Mouse (Mus musculus) myocyte (in vitro differentiated cells): ENCODE measurements around the gene Setd3. TPM values are rescaled to one million over a fixed set of nuclear protein-coding genes. Genes with fewer than 3 reads are reported as not detected.
A peak's percentile ranks its signal among the peaks of the same experiment; 100 is the strongest.

Experiments
- H3K27me3 ChIP-seq: one replicate; pipeline ENCODE4 v1.6.1; 2011; ENCODE audit not compliant: control insufficient read depth, insufficient read depth, insufficient read length
- H3K36me3 ChIP-seq: one replicate; pipeline ENCODE4 v1.6.1; 2011; ENCODE audit not compliant: control insufficient read depth, insufficient read depth
- H3K4me2 ChIP-seq: one replicate; pipeline ENCODE4 v1.6.1; 2011; ENCODE audit warnings: low read depth, control low read depth
- H3K4me3 ChIP-seq: one replicate; pipeline ENCODE4 v1.5.1; 2011; ENCODE audit warnings: mild to moderate bottlenecking, control low read depth, moderate library complexity
- H3K79me2 ChIP-seq: one replicate; pipeline ENCODE4 v1.6.1; 2011; ENCODE audit not compliant: control insufficient read depth, insufficient read depth
- H3ac ChIP-seq: one replicate; pipeline ENCODE4 v1.6.1; 2011; ENCODE audit not compliant: control insufficient read depth, insufficient read length
- CEBPB ChIP-seq: IDR thresholded peaks from 2 replicates; pipeline ENCODE4 v1.6.1; 2011; ENCODE audit warnings: mild to moderate bottlenecking, moderate library complexity; ENCODE audit not compliant: poor library complexity, insufficient read depth, severe bottlenecking
- E2F4 ChIP-seq: IDR thresholded peaks from one replicate; pipeline ENCODE4 v1.6.1; 2011; ENCODE audit warnings: mild to moderate bottlenecking, control low read depth, moderate library complexity; ENCODE audit not compliant: insufficient read depth
- MAX ChIP-seq: IDR thresholded peaks from one replicate; pipeline ENCODE4 v1.6.1; 2011; ENCODE audit warnings: low read depth, mild to moderate bottlenecking, control low read depth
- MYOD1 ChIP-seq, 3 experiments: IDR thresholded peaks; one replicate each; pipeline ENCODE4 v1.6.1; 2011; ENCODE audit warnings: control low read depth in 2 of 3, low read depth in 2 of 3, mild to moderate bottlenecking in 2 of 3, moderate library complexity in 1 of 3; ENCODE audit not compliant: insufficient read length in 2 of 3, control insufficient read depth in 1 of 3
- MYOG ChIP-seq, 3 experiments: IDR thresholded peaks; one replicate each; pipeline ENCODE4 v1.6.1; 2011; ENCODE audit warnings: control low read depth in 2 of 3, low read depth in 2 of 3, mild to moderate bottlenecking in 2 of 3; ENCODE audit not compliant: insufficient read length in 2 of 3, control insufficient read depth in 1 of 3, insufficient read depth in 1 of 3
- POLR2A ChIP-seq: IDR thresholded peaks from one replicate; pipeline ENCODE4 v1.6.1; 2011; ENCODE audit warnings: low read depth, mild to moderate bottlenecking, control low read depth, moderate library complexity; ENCODE audit not compliant: insufficient read length
- POLR2AphosphoS2 ChIP-seq: IDR thresholded peaks from one replicate; pipeline ENCODE4 v1.6.1; 2011; ENCODE audit warnings: low read depth, control low read depth; ENCODE audit not compliant: insufficient read length
- REST ChIP-seq: IDR thresholded peaks from one replicate; pipeline ENCODE4 v1.6.1; 2011; ENCODE audit warnings: mild to moderate bottlenecking, control low read depth, moderate library complexity; ENCODE audit not compliant: insufficient read depth, insufficient read length
- SRF ChIP-seq: IDR thresholded peaks from one replicate; pipeline ENCODE4 v1.6.1; 2011; ENCODE audit warnings: low read depth; ENCODE audit not compliant: control insufficient read depth, insufficient read length
- TCF12 ChIP-seq: IDR thresholded peaks from one replicate; pipeline ENCODE4 v1.6.1; 2011; ENCODE audit warnings: mild to moderate bottlenecking, control low read depth; ENCODE audit not compliant: poor library complexity, insufficient read depth, severe bottlenecking
- TCF3 ChIP-seq: IDR thresholded peaks from one replicate; pipeline ENCODE4 v1.6.1; 2011; ENCODE audit warnings: low read depth, control low read depth; ENCODE audit not compliant: insufficient read length
- USF1 ChIP-seq: IDR thresholded peaks from one replicate; pipeline ENCODE4 v1.6.1; 2011; ENCODE audit warnings: low read depth, mild to moderate bottlenecking, control low read depth, moderate library complexity
- polyA plus RNA-seq: library from polyadenylated mRNA; unstranded; fragments of >200 nt; fragmentation: generic; extraction: Trizol; gene quantifications from one replicate; pipeline ENCODE4 v1.2.1, GENCODE M21; 2012; ENCODE audit warnings: missing spikeins

The Setd3 gene
- polyA plus RNA-seq, 1 experiment = 54.0 TPM

DNA sequence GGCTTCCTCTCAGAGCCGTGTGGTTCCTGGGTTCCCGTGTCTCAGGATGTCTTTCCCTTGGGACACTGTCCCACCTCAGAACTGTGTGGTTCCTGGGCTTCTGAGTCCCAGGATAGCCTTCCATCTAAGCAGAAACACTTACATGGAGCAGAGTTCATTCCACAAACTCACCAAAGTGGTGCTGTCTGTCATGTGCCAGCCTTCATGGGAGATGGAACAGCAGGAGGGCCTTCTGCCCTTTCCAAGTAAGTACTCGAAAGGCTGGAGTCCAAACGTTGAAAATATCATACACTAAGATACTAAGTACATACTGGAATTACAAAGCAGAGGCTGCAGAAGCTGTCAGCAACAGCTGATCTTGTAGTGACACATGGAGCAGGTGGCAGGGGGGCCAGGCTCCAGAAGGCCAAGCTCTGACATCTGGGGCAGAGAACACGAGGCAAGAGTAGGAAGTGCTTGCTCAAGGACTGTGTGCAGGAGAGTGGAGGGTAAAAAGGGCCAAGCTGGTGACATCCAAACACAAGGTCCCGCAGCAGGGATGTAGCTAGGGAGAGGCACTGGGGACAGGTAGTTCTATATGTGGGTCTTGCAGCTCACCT is 43.4 kb downstream of the Setd3 start:
- Histone ChIP-seq H3K4me2 (peak overlapping the region; percentile 13), H3K36me3 (peaks cover 7% of the 10 kb centered on the region)
- TF ChIP-seq TCF12 (peak; percentile 97), SRF (no peak), POLR2AphosphoS2 (no peak), E2F4 (no peak), TCF3 (peak; percentile 90), MYOG (IDR thresholded peaks at IDR 0.05; ENCODE audit: control insufficient read depth in 1 of 3, insufficient read depth in 1 of 3, insufficient read length in 2 of 3, low read depth in 2 of 3) (peak; percentile 84 to 98 (median 98)), CEBPB (peak; percentile 70; the same call in 1 of the 2 replicates), REST (no peak), MAX (no peak), POLR2A (peak; percentile 15), MYOD1 (IDR thresholded peaks at IDR 0.05; ENCODE audit: control insufficient read depth in 1 of 3, insufficient read length in 2 of 3, low read depth in 2 of 3) (peak; percentile 96 to 98 (median 98)), USF1 (no peak)

DNA sequence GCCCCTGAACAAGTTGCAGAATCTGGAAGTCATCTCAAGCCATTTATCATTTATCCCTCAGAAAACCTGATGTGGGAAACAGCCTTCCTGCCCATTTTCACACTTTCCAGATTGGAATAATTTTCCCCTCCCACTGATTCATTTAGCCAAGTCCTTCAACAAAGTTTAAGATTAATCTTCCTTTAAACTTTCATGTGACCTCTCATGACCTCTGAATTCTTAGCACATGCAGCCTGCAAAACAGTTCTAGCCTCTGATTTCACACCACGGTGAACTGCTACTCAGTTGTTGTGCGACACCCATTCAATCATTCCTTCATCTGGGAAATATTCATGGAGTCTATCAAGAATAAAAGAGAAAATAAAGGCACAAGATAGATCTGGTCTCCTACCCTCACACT is 45.9 kb downstream of the Setd3 start:
- Histone ChIP-seq H3K4me3 (no peak overlapping the region), H3K79me2 (no peaks in the 10 kb centered on the region), H3K36me3 (peaks cover 8% of the 10 kb centered on the region), H3K27me3 (no peaks in the 10 kb centered on the region), H3K4me2 (no peak overlapping the region), H3ac (no peak overlapping the region)
- TF ChIP-seq MYOG (IDR thresholded peaks at IDR 0.05; ENCODE audit: control insufficient read depth in 1 of 3, insufficient read depth in 1 of 3, insufficient read length in 2 of 3, low read depth in 2 of 3) (no peak), POLR2AphosphoS2 (no peak), SRF (no peak), MYOD1 (IDR thresholded peaks at IDR 0.05; ENCODE audit: control insufficient read depth in 1 of 3, insufficient read length in 2 of 3, low read depth in 2 of 3) (no peak), REST (no peak), CEBPB (no peak), TCF3 (no peak)

More for the DNA sequence above, 43.4 kb downstream of the Setd3 start:
- Histone ChIP-seq H3K79me2 (peaks cover 3% of the 10 kb centered on the region), H3K27me3 (no peaks in the 10 kb centered on the region), H3ac (no peak overlapping the region), H3K4me3 (no peak overlapping the region)

DNA sequence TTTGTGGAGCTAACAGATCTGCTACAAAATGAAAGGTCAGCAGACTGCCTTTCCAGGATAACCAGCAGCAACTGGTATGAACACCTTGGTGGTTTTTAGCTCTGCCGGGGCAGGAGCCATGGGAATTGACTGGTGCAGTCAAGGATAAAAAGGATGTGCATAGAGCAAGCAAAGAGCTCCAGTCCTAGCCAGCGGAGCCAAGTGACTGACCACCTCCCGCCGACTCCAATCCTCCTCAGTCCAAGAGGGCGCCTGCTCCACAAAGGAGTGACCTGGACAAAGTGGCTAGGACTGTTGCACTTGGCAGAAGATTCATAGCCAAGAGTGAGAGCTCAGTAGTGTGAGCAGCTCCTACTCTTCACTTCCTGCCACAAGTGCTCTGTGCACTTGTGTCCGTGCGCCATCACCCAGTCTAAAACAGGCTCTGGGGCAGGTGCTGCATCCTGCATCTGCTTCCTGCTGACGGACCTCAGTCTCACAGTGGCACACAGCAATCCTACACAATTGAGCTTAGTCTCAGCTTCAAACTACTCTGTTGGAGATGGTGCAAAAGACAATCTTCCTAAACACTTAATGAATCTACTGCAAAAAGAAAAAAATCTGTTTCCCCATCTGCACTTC is 46.6 kb downstream of the Setd3 start:
- Histone ChIP-seq H3K4me2 (no peak overlapping the region), H3ac (no peak overlapping the region), H3K36me3 (peaks cover 8% of the 10 kb centered on the region), H3K27me3 (no peaks in the 10 kb centered on the region), H3K4me3 (no peak overlapping the region), H3K79me2 (no peaks in the 10 kb centered on the region)
- no peak for TF ChIP-seq E2F4
- no peak for TF ChIP-seq TCF3
- TF ChIP-seq POLR2AphosphoS2 = no peak
- no peak for TF ChIP-seq SRF
- TF ChIP-seq MYOD1 (IDR thresholded peaks at IDR 0.05; ENCODE audit: control insufficient read depth in 1 of 3, insufficient read length in 2 of 3, low read depth in 2 of 3) = peak in 1 of 3 experiments; percentile 18
- no peak for TF ChIP-seq TCF12
- TF ChIP-seq POLR2A = no peak
- peak in 1 of 3 experiments; percentile 54 for TF ChIP-seq MYOG (IDR thresholded peaks at IDR 0.05; ENCODE audit: control insufficient read depth in 1 of 3, insufficient read depth in 1 of 3, insufficient read length in 2 of 3, low read depth in 2 of 3)

DNA sequence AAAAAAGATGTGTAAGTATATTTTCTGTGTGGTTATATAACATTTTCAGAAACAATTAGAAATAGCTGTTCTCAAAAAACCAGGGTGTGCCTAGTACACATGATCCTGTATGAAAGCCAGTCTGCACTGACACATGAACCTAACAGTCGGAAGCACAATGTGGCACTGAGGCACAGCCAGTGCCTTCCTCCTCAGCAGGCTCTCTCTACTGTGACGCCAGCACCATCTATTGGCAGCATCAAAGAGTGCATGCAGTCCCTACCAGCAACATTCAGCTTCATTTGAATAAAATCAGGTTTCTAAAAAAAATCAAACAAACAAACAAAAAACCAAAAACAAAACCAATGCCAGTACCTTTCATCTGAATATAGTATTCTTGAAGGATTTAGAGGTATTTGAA is 57.8 kb downstream of the Setd3 start:
- no peaks in the 10 kb centered on the region for H3K27me3 ChIP-seq
- TF ChIP-seq MYOD1 (IDR thresholded peaks at IDR 0.05; ENCODE audit: control insufficient read depth in 1 of 3, insufficient read length in 2 of 3, low read depth in 2 of 3) = no peak
- TF ChIP-seq TCF12 = no peak
- no peak for TF ChIP-seq E2F4
- TF ChIP-seq MAX = no peak
- TF ChIP-seq POLR2A = no peak
- no peak for TF ChIP-seq CEBPB
- no peak for TF ChIP-seq POLR2AphosphoS2
- TF ChIP-seq SRF = no peak
- TF ChIP-seq TCF3 = no peak
- no peak for TF ChIP-seq MYOG (IDR thresholded peaks at IDR 0.05; ENCODE audit: control insufficient read depth in 1 of 3, insufficient read depth in 1 of 3, insufficient read length in 2 of 3, low read depth in 2 of 3)
- TF ChIP-seq REST = no peak
- TF ChIP-seq USF1 = no peak
- H3K4me2 ChIP-seq = no peak overlapping the region
- H3ac ChIP-seq = no peak overlapping the region
- no peak overlapping the region for H3K4me3 ChIP-seq
- no peaks in the 10 kb centered on the region for H3K36me3 ChIP-seq
- H3K79me2 ChIP-seq = no peaks in the 10 kb centered on the region

DNA sequence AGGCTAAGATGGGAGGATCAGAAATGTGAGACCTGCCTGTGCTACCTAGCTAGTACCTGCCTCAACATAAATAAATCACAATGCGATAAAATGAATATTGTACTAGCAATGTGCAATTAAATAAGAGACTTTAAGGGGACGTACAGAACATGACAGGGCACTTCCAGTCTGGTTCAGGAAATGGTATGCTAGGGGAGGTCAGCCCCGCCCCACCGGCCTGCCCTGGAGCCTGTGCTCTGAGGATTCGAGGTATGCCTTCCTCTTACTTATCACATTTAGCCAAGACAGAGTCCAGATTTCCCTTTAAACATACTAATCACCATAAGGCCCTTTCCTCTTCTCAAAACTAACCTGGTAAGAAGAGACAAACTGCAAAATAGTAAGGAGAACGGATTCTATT is 58.7 kb downstream of the Setd3 start:
- TF ChIP-seq USF1 = no peak
- no peak for TF ChIP-seq CEBPB
- no peak overlapping the region for H3ac ChIP-seq
- H3K4me2 ChIP-seq = no peak overlapping the region
- no peak overlapping the region for H3K4me3 ChIP-seq
- no peaks in the 10 kb centered on the region for H3K79me2 ChIP-seq
- H3K36me3 ChIP-seq = no peaks in the 10 kb centered on the region
- H3K27me3 ChIP-seq = no peaks in the 10 kb centered on the region
